Mouse (Mus musculus) 3134 (cell line): ENCODE measurements at regions not wholly inside any gene's neighbourhood (a gene's known extent, or its start where the extent isn't known, plus 50 kb on each side); places are given as distances from the start of the nearest gene placed in this dataset.

Experiments used
- DNase-seq: peaks from one replicate; pipeline ENCODE4 v3.0.0-alpha.2; 2011; ENCODE audit warnings: low spot score; ENCODE audit not compliant: insufficient read length; ENCODE audit errors: extremely low read depth

DNA sequence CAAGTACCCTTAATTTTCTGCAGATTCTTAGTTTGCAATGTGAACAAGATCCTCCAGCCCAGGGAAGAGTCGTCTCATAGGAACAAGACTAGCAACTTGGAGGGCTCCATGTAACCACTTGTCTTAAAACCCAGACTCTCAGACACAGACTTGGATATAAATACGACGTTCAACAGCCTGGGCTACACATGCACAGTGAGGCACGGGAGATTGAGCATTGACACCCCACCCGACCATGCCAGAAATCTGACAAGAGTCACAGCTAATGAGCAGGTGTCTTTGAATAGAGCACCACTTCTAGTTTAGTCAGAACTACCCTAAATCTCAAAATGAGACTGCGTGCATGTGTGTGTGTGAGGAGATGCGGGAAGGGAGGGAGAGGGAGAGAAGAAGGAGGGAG lies 243.5 kb downstream of the Sox4 start:
- no peak for DNase-seq

GRCm38 (mm10) chr13:28701309-28701708 lies 252.2 kb downstream of the Sox4 start:
- no peak for DNase-seq

- no peak for DNase-seq
These were observed 253.4 kb downstream of the Sox4 start for GRCm38 (mm10) chr13:28700081-28700480.

GRCm38 (mm10) chr13:28699490-28700032 lies 254.0 kb downstream of the Sox4 start:
- no peak for DNase-seq

GRCm38 (mm10) chr13:28697796-28698678 lies 255.5 kb downstream of the Sox4 start:
- DNase-seq = no peak

DNA sequence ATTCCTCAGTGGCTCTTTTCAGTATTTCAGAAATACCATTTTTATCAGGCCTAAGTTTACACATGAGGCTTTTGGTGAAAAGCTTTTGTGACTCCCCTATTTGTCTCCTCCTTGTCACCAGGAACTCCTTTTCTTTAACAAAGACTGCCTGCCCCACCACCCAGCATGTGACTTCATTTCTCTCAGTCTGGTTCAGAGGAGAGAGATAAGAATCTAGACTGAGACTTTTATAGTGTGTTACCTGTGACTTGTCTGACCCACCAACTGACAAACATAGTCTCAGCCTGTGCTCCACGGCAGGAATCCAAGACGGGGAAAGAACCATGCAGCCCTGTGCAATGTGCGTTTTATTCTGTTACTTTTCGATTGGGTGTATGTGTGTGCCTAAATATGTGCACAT lies 260.4 kb downstream of the Sox4 start:
- no peak for DNase-seq

DNA sequence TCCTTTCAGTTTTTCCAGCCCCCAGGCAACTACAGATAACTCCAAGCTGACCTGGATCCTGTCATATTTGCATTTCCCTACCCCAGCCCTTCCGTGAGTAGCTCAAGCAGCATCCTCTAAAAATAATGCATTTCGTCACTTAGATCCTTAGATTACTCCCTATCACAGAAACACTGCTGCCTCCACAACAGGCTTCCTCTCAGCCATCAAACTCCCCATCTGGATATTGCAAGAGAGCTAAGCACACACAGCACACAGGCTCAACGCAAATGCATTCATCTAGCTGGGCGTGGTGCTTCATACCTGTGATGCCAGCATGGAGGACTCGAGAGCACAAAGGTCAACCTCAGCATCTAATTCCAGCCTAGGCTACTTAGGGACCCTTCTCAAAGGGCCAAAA lies 260.9 kb downstream of the Sox4 start:
- no peak for DNase-seq

DNA sequence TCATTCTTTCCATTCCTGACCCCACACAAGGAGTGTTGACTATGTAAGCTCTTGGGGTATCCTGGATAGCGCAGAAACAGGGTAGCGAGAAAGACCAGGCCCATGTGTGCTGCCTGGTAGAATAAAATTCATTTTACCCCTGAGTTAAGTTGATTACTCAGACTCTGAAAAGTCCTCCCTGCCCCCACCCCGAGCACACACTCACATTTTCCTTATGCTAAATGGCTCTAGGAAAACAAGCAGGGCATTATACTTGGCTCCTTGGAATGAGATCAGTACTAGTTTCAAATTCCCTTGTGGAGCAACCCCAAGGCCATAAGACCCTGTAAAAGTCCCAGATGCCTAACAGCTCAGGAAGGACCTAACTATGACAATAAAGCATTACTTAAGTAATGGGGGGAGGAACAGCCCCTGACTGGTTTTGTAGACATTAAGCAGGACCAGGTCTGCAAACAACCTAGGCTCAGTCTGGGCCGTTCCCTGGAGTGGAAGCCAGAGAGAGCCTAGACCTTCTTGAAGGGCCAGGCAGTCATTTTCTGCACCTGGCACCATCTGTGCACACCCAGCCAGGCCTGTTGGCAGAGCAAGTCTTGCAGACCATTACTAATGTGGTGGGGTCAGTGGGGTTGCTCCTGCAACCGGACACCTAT lies 262.9 kb downstream of the Sox4 start:
- DNase-seq = no peak

DNA sequence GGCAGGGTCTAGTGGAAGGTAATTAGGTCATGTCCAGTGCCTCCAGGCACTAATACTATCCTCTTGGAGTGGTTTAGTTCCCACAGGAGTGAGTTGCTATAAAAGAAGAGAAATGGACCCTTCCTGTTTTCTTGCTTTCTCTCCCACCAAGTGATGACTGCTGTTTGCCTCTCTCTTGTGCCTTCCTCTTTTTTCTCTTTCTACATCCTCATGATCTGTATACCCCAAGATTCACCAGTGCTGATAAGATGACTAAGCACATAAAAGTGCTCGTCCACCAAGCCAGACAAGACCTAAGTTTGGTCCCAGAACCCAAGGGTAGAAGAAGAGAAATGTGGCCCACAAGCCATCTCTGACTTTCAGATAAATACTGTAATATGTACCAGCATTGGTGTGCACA lies 265.7 kb downstream of the Sox4 start:
- DNase-seq = no peak

DNA sequence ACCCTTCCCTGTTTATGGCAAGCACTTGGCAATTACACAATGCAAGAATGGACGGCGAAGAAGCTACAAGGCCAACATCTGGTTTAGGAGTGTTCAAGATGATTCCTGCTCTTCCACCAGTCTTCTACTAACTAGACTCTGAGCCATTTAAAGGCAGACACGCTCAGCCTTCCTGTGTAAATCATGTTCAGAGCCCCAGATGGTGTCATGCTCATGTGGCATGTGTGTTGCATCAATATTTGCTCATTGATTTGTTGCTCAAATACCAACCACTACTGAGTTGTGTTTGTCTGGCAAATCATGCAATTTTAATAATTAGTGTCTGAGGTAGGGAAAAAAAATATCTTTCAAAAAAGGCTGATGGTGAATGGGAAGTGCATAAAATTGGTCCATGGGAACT lies 269.2 kb downstream of the Sox4 start:
- no peak for DNase-seq

GRCm38 (mm10) chr13:28680266-28680665 lies 273.2 kb downstream of the Sox4 start:
- DNase-seq = no peak

- no peak for DNase-seq
These were observed 279.9 kb downstream of the Sox4 start for GRCm38 (mm10) chr13:28673622-28674021.

GRCm38 (mm10) chr13:28671543-28671942 lies 282.0 kb downstream of the Sox4 start:
- DNase-seq = no peak

DNA sequence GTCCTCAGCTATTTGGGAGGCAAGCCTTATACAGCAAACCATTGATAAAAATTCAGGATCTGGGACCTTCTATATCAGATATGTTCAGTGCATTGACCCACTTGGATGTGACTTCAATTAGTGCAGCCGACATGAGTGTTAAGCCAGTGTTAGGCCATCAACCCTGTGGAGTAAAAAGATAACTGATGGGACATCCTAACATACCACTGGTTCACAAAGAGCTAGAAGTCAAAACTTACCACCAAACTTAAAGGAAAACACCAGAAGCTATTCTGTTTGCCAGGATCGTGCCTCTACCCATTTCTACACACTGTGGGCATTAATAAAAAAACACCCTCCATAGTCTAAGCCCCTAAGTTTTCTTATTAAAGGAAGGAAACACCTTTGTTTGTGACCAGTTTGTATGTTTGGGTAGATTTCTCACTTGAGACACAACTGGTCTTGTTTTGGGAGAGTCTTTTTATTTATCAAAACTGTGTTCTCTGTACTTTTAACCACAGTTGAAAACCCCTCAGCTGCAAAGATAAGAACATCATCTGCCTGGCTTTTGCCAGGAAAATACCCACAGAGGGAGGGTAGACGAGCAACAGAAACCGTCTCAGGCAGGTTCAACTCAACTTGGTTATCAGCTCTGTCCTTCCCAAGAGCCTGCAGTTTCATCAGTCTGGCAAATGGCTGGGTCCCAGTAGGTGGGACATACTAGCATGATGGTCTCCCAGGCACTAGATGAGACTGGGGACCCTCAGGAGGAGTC lies 283.5 kb downstream of the Sox4 start:
- no peak for DNase-seq

DNA sequence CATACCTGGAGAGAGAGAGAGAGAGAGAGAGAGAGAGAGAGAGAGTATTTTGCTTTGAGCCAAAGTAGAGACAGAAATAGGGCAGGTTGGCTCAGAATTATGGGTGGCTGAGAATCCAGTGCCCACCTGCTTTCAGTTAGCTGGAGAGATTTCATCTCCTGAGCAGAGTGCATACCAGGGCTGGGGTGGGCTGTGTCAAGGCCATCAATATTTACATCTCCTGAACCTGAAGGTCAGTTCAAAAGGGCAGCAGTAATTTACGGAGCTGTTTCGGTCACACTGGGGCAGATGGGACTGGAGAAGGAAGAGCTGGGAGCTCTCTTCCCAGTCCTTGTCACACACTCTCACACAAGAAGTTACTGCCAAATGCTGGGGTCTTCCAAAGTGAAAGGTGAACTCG lies 286.7 kb downstream of the Sox4 start:
- DNase-seq = no peak

DNA sequence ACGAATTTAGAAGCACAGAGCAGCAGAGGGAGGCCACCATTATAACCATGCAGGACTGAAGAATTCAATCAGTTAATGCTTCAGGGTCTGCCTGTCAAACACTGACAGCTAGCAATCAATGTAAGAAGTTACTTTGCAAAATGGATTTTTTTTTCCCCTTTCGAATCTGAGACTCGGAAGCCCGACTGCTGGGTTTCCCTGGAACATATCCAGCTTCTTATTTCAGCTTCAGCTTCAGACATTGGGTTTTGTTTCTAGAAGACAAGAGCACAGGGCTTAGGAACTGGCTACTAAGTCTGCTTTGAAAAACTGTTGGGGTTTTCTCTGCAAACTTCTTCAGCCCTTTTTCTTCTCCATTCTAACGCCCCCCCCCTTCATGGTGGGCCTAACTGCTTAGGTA lies 288.4 kb downstream of the Sox4 start:
- no peak for DNase-seq

- DNase-seq = no peak
These were observed 288.8 kb downstream of the Sox4 start for GRCm38 (mm10) chr13:28664698-28665097.

GRCm38 (mm10) chr13:28663950-28664681 lies 289.4 kb downstream of the Sox4 start:
- no peak for DNase-seq

DNA sequence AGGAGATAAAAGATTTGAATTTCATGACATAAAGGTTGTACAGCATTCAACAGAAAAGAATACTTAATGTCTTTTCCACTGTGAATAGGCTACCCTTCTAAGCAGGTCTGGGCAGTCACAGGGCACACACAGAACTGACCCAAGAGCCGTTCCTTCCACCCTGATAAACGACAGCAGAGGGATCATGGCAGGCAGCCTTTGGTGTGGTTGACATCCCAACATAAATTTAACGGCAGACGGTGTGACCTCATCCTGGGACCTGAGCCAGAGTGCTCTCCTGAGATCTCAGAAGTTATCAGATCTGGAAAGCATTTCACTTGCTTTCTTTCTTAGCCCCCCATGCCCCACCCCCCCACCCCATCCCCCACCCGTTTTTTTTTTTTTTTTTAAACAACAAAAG lies 290.1 kb downstream of the Sox4 start:
- DNase-seq = no peak

- no peak for DNase-seq
These were observed 291.2 kb downstream of the Sox4 start for GRCm38 (mm10) chr13:28662316-28662752.
